Mouse (Mus musculus) erythroid progenitor cell, adult 5-6 weeks (primary cell): ENCODE data around the gene Mobp. TPM values are rescaled to one million over a fixed set of nuclear protein-coding genes. Genes with fewer than 3 reads are reported as not detected.

Experiments
- ATAC-seq: replicated peaks from 2 replicates; pipeline ENCODE4 v1.8.0; 2016; ENCODE audit warnings: moderate number of reproducible peaks, mild to moderate bottlenecking, moderate TSS enrichment, inconsistent platforms; ENCODE audit not compliant: poor library complexity, low FRiP score, severe bottlenecking
- total RNA-seq, 2 experiments: library from RNA; stranded (forward) in 1 of 2; stranded (reverse) in 1 of 2; fragments of 150-400 nt in 1 of 2; fragments of 186-747, 209-891 nt in 1 of 2; gene quantifications; 2 replicates each; pipeline versions ENCODE4 v1.2.3 to v1.2.4; 2015 to 2017; ENCODE audit warnings: low replicate concordance in 2 of 2

Gene Mobp
- total RNA-seq, 2 experiments from 2014 or later, result not detected

GRCm38 (mm10) chr9:120133755-120134475 is 15.6 kb upstream of the Mobp start:
- ATAC-seq, result no peak

- no peak for ATAC-seq
Observed at GRCm38 (mm10) chr9:120134529-120135160, 14.9 kb upstream of the Mobp start.

DNA sequence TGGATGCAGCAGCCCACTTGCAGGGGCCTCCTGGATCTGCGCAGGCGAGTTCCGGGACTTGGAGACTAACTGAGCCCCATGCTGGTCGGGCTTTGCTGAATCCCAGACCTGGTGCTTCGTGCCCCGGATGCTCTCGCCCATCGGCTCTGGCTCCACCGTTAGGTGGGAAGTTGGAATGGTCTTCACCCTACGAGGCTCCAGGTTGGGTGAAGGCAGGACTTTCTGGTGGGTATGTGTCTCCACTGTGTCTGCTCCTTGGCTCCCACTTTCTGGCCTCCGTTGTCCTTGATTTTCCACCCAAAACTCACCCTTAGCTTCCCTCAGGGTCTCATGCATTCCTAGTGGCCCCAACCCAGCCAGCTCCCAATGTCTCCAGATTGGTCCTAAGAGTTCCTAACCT is 14.1 kb upstream of the Mobp start:
- ATAC-seq, result no peak

- peak; percentile 90 for ATAC-seq
Observed at GRCm38 (mm10) chr9:120140652-120141051, 8.9 kb upstream of the Mobp start.

- ATAC-seq, result no peak
Observed at GRCm38 (mm10) chr9:120144474-120144873, 5.0 kb upstream of the Mobp start.

- ATAC-seq, result no peak
Observed at GRCm38 (mm10) chr9:120151152-120151551, 1.6 kb downstream of the Mobp start.

- ATAC-seq, result no peak
Observed at GRCm38 (mm10) chr9:120151906-120152399, 2.4 kb downstream of the Mobp start.

DNA sequence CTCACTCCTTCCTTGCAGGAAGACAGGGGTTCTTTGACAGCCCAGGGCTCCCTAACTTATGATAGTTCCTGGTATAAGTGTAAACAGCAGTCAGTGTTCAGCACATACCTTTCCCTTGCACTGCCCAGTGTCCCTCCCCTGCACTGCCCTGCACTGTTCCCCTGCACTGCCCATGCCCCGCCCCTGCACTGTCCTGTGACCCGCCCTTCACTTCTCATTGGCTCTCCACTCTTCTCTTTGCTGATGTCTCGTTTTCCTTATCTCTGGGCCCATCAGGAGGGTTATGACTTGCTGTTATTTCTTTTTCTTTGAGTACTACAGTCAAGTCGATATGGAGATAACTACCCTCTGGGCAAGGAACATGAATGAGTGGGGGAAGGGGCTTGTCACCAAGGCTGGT is 8.5 kb downstream of the Mobp start:
- ATAC-seq, result no peak

- no peak for ATAC-seq
Observed at GRCm38 (mm10) chr9:120163862-120164261, 14.4 kb downstream of the Mobp start.

DNA sequence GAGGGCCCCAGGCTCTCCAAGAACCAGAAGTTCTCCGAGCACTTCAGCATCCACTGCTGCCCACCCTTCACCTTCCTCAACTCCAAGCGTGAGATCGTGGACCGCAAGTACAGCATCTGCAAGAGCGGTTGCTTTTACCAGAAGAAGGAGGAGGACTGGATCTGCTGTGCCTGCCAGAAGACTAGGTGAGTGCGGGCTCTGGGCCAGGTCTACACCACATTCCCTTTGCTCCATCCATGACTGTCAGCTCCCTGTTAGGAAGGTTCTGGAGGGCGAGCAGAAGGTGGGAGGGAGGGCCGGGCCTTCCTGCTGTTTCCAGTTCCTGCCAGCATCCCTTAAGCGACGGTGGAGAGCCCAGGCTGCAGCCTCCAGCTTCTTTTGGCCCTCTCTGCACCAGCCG is 18.3 kb downstream of the Mobp start:
- no peak for ATAC-seq

- peak; percentile 76 for ATAC-seq
Observed at GRCm38 (mm10) chr9:120171295-120171694, 21.8 kb downstream of the Mobp start.

- ATAC-seq, result no peak
Observed at GRCm38 (mm10) chr9:120174436-120175137, 25.1 kb downstream of the Mobp start.

- no peak for ATAC-seq
Observed at GRCm38 (mm10) chr9:120178813-120179212, 29.3 kb downstream of the Mobp start.

DNA sequence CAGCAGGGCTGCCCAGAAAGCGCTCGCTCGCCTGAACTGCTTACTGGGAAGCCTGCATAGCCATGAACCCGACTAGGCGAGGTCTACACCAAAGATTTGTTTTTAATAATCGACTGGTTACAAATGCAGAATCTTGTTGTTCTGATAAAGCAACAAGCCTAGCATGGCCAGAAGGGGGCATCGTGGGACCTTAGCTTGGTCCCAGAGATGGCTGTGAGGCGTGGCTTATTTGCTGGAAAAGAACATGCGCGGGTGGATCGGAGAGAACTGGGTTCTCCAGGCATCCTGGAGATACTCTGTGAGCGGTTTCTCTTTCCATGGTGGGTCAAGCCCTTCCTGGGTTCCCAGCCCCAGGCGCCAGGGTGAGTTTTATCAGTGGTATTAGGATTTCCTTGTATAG is 35.0 kb downstream of the Mobp start:
- ATAC-seq, result no peak

- no peak for ATAC-seq
Observed at GRCm38 (mm10) chr9:120186856-120187255, 37.3 kb downstream of the Mobp start.

DNA sequence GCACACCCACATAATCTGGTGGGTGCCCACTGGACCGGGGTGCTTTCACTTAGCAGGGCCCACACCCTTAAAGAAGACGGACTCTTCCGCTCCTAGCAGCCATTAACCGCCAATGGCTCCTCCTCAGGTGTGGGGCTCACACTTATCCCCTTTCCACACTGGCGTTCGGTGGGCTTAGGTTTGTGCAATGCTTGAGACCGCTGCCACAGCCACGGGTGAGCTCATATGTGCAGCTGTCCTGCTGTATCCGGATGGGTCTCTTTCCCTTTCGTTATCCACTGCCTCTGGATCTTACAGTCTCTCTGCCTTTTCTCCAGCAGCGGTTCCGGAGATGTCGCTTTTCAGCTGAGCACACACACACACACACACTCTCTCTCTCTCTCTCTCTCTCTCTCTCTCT is 41.4 kb downstream of the Mobp start:
- no peak for ATAC-seq

GRCm38 (mm10) chr9:120191362-120192098 is 42.0 kb downstream of the Mobp start:
- peak; percentile 71 for ATAC-seq

DNA sequence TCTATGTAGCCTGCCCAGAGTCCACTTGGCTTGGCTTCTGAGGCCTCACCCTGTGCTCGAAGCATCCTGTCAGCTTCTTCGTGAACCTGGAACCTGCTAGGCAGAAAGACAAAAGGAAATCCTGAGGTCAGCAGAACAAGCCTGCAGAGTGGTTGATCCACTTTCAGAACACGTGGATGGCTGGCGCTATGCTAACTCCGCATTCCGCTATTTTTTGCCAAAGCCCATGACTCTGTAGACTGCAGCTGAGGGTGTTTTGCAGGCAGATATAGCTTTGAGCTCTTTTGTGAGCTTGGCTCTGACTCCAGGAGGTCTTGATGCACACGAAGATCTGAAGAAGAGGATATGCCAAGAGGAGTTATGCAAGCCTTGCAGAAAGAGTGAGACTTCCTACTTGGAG is 43.2 kb downstream of the Mobp start:
- ATAC-seq, result no peak

DNA sequence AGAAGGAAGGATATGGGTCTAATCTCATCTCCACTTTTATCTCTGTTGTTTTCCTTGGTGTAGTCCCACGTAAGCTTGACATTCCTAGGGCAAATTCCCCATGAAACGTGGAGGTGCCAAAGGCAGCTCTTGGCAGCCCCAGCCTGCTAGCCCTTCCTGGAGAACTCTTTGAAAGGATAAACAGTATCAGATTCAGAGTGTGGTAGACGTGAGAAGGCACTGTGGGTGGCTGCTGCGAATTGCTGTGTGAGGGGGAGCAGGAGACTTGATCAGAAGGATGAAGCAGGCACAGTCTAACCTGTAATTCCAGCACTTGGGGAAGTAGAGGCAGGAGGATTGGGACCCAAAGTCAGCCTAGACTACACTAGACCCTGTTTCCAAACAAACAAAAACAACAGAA is 51.4 kb downstream of the Mobp start:
- no peak for ATAC-seq

GRCm38 (mm10) chr9:120201743-120202142 is 52.2 kb downstream of the Mobp start:
- ATAC-seq, result no peak
